In genomic region chr1:180386951-180387749, GRCm38 (mm10) we compare ENCODE assay signal across 8 mouse cellular contexts. TPM values are rescaled to one million over a fixed set of nuclear protein-coding genes. Genes with fewer than 3 reads are reported as not detected.
DNase-seq lines count a peak whose midpoint lies in the region; ATAC-seq lines count a peak whose summit lies in the region.

No protein-coding gene starts in this region.

- peak overlapping the region; percentile 52 for H3K27ac ChIP-seq in hindbrain, embryonic 14.5 days

- peak overlapping the region; percentile 26 for H3K4me3 ChIP-seq in hindbrain, embryonic 14.5 days (replicated peaks; ENCODE audit: low read length)

- H3K27me3 ChIP-seq in hindbrain, embryonic 14.5 days (ENCODE audit: control insufficient read depth, insufficient read depth, low read length): no peaks in the 10 kb centered on the region

- peaks cover 13% of the 10 kb centered on the region; the same call in 1 of the 2 replicates for H3K4me1 ChIP-seq in hindbrain, embryonic 14.5 days (replicated peaks; ENCODE audit: control insufficient read depth, insufficient read depth, low read length)

- peak; percentile 98 for ATAC-seq in hindbrain, embryonic 14.5 days (ENCODE audit: low FRiP score)

- 1% methylated on average over 27 of the region's 27 CpGs for WGBS in hindbrain, embryonic 14.5 days

- peak overlapping the region; percentile 55 for H3K4me2 ChIP-seq in hindbrain, embryonic 14.5 days (replicated peaks)

- no peaks in the 10 kb centered on the region for H3K9me3 ChIP-seq in hindbrain, embryonic 14.5 days (ENCODE audit: control insufficient read depth, low read length)

- no peaks in the 10 kb centered on the region for H3K36me3 ChIP-seq in hindbrain, embryonic 14.5 days (replicated peaks; ENCODE audit: control insufficient read depth, insufficient read depth)

- DNase-seq in NIH3T3 (ENCODE audit: low read depth): peak; percentile 100
- DNase-seq in cerebellum, postnatal 10 days: peak; percentile 99 to 100
- peak; percentile 96 to 97 for DNase-seq in frontal cortex, postnatal 14 days (ENCODE audit: low spot score in 2 of 2)
- peak; percentile 96 for DNase-seq in hindbrain, embryonic 14.5 days (ENCODE audit: low spot score)
- peak; percentile 99 for DNase-seq in layer of hippocampus, postnatal 36 days
- peak; percentile 99 for DNase-seq in lung, postnatal 36 days
- peak; percentile 99 for DNase-seq in retina, postnatal 1 day
- peak; percentile 98 to 99 for DNase-seq in urinary bladder, adult 18-20 months (ENCODE audit: low spot score in 2 of 2)

- peak overlapping the region; percentile 37 for H3K9ac ChIP-seq in hindbrain, embryonic 14.5 days

RNA-seq across cellular contexts. Expression of gene Itpkb, which starts 56.9 kb away (rescaled TPM):
- 2.7 and 3.0 TPM in 2 replicates for polyA plus RNA-seq in hindbrain, embryonic 14.5 days (2014; fragmentation: Nextera tagmentation; extraction: Ambion mirVana)
- 10 to 100 TPM; 24.2 to 25.2 TPM for total RNA-seq in layer of hippocampus, postnatal 36 days (2021)

Comparison
In these comparisons a context has a peak if more than half of its experiments do, and no peak if none do; other contexts are left out.
1. Peak in every context shown above with its lines: DNase-seq, ATAC-seq, H3K4me3 ChIP-seq and H3K27ac ChIP-seq.